Mouse (Mus musculus) thymus, postnatal 25 days (tissue): Measurements from ENCODE around the gene Abhd16b.

Experiments
- DNase-seq: peaks from one replicate; pipeline ENCODE4 v3.0.0; 2022

Gene Abhd16b

GRCm38 (mm10) chr2:181541761-181542380, 48.9 kb downstream of the Abhd16b start:
- DNase-seq: no peak
